Mouse (Mus musculus) gastrocnemius, postnatal 14 days (tissue): Measurements from ENCODE around the gene Gm3776. TPM values are rescaled to one million over a fixed set of nuclear protein-coding genes. Genes with fewer than 3 reads are reported as not detected.
"Not testable (repeated sequence)": the region's sequence is repeated elsewhere in the genome, so short reads cannot be mapped to it uniquely, and the experiment has no call there.

Experiments used
- DNase-seq: peaks from one replicate; pipeline ENCODE4 v3.0.0; 2021; ENCODE audit warnings: mixed read lengths
- intact Hi-C: fragments of 180-260 bp; cut with DNase I; formaldehyde crosslinking; loops from one replicate; pipeline ENCODE4 v1.15.1; 2025; ENCODE audit warnings: low total_unique reads
- long read RNA-seq, 2 experiments: library from polyadenylated mRNA; stranded (forward); transcript quantifications; one replicate each; pipeline ENCODE4 v2.0.0; 2021
- total RNA-seq, 2 experiments: library from RNA; stranded (reverse); gene quantifications; 2 replicates each; pipeline ENCODE4 v1.2.3; 2021

Gm3776 gene
- total RNA-seq, result not detected
- long read RNA-seq, experiment 1, result 0 reads
- long read RNA-seq, experiment 2, result 0 reads

DNA sequence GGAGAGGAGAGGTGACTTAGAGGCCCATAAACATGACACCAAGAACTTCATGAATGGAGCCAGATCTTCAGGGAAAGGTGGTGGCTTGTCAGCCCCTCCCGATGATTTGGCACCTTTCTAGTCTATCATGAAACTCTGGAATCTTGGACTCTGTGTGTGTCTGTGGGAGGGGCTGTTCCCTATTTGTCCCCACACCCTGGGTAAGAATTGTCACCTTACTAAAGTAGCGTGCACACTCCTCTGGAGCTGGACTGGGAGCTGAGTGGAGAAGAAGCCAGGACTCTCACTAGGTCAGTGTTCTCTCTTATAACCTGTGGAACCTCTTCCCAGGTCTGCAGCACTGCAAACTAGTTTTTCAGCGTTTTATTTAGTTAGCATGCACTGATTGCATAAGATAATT lies at the start of gene Gm3776:
TSS of gene Gm3776 (plus strand) at position 216 of the 400 bp plus-strand sequence.
- intact Hi-C loops, DNase-seq: not testable (repeated sequence)

- DNase-seq, result no peak
- intact Hi-C loops, result no loop called here
Measured at GRCm38 (mm10) chr9:78208956-78209355, 48.0 kb upstream of the Gm3776 start.

- intact Hi-C loops, result no loop called here
- DNase-seq, result no peak
Measured at GRCm38 (mm10) chr9:78210079-78210478, 46.9 kb upstream of the Gm3776 start.

DNA sequence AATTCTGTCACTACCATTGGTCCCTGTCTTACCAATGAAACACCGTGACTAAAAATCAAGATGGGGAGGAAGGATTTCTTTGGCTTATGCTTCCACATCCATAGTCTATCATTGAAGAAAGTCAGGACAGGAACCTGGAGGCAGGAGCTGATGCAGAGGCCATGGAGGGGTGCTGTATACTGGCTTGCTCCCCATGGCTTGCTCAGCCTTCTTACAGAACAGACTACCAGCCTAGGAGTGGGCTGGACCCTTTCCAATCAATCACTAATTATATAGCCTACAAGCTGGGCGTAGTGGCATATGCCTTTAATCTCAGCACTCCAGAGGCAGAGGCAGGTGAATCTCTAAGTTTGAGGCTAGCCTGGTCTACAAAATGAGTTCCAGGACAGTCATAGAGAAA lies 46.1 kb upstream of the Gm3776 start:
- intact Hi-C loops, result no loop called here

DNA sequence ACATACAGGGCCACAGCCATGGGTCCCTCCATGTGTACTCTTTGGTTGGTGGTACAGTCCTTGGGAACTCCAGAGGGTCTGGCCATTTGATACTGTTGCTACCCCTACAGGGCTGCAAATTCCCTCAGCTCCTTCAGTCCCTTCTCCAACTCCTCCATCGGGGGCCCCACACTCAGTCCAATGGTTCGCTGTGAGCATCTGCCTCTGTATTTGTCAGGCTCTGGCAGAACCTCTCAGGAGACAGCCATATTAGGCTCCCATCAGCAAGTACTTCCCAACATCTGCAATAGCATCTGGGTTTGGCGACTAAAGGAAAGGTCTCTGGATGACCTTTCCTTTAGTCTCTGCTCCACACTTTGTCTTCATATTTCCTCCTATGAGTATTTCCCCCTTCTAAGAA lies 45.4 kb upstream of the Gm3776 start:
- no peak for DNase-seq
- intact Hi-C loops, result no loop called here

More for the DNA sequence above, 46.1 kb upstream of the Gm3776 start:
- no peak for DNase-seq

DNA sequence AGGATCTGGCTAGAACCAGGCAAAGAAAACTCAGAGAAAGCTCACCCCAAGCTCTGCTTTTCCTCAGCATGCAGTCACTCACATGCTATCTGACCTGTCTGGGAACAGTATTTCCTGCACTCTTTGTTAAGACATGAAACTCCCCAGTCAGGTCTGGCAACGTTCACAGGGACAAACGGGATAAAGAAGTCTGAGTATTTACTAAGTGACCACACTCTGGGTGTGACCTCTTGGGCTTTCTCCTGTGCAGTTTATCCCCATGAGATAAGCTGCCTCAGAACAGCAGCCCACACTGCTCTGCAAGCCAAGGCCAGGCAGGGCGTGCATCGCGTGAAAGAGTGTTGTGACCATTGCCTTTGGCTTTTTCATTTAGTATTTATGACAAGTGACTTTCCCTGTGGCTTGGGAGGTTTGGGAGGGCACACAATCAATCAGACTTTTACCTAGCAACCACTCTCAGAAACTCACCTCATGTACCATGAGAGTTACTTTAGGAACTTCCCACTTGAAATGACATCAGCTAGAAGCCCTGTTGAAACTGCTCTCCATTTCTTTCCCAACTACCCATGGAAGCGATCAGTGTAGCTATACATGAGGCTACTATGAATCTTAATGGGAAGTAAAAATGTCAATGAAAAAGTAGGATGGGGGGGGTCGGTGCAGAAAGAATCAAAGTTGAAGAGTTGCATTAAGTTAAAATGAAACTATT lies 44.4 kb upstream of the Gm3776 start:
- intact Hi-C loops, result no loop called here
- no peak for DNase-seq

DNA sequence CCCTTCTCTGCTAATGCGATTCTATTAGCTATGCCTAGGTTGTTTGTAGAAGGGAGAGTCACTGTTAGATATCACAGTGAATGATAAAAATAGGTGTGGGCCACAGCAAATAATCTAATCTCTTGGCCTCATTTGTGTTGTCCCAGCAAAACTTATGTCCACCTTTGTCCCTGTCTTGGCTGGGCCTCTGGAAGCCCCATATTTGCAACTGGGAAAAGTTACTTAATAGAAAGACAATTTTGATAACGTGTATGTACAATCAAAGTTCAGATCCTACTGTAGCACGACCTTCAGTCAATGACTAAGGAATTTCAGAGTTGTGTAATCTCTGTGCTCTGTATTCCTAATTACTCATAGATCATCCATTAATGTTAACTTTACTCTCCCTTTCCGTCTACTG lies 39.9 kb upstream of the Gm3776 start:
- intact Hi-C loops, result no loop called here
- DNase-seq, result no peak

GRCm38 (mm10) chr9:78222616-78223015 lies 34.3 kb upstream of the Gm3776 start:
- intact Hi-C loops, result no loop called here

DNA sequence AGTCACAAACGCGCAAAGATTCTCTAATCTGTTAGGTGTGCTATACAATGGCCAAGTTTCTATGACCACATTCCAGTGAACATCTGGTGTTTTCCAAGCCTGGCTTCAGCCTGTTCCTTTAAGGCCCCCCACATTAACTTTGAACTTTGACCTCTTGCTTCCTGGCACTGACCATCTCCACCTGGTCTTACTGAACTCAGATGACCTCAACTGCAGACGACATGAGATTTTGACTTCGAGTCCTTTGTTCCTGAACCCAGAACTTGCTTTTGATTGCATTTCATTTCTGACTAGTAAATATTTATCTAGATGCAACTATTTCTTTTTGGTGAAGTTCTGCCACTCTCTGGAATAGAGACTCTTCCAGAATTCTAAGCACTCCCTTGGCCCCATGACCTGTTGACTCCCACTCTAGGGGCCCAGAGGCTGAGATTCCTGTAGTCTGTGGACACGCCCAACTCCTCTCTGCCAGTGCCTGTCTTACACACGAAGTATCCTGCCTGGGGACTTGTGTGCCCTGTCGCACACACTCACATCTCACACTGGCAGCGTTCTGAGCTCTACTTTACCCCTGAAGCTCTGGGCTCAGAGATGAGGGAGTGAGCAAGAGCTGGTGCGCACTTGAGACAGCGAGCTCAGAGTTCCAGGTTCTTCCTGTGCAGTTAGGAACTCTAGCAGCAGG lies 33.6 kb upstream of the Gm3776 start:
- intact Hi-C loops, result no loop called here
- DNase-seq, result no peak

More at GRCm38 (mm10) chr9:78222616-78223015, 34.3 kb upstream of the Gm3776 start:
- no peak for DNase-seq

DNA sequence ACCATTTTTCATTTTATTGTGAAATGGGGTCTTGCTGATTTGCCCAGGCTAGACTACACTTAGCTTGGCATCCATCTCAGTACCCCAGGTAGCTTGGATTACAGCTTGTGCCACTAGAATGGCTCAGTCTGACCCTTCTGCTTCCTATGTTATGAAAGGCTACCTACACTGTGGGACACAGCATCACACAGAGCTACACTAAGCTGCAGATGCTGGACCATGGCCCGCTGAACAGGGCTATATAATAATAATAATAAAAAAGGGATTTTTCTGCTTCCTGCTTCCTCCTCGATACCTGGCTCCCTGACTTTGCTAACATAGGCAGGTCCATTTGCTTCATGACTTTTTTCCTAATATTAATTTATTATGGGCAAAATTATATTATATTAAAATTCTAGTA lies 32.5 kb upstream of the Gm3776 start:
- no peak for DNase-seq
- intact Hi-C loops, result no loop called here

DNA sequence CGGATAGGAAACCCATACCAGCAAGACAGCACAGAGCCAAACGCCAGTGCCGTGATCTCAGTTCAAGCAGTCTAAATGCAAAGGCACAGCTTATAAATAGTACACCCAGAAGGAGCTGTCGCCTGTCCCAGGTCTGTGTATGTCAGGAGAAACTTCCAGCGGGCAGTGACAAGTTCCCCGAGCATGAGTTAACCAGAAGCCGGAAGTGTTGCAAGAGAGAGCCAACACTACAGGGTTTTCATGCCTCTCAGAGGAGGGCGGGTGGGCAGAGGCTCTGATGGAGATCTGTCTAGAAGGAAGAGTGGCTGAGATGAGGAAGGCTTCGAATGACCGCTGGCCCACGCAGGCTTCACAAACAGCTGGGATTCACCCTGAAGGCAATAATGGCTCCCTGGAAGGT lies 31.6 kb upstream of the Gm3776 start:
- intact Hi-C loops, result no loop called here
- no peak for DNase-seq

DNA sequence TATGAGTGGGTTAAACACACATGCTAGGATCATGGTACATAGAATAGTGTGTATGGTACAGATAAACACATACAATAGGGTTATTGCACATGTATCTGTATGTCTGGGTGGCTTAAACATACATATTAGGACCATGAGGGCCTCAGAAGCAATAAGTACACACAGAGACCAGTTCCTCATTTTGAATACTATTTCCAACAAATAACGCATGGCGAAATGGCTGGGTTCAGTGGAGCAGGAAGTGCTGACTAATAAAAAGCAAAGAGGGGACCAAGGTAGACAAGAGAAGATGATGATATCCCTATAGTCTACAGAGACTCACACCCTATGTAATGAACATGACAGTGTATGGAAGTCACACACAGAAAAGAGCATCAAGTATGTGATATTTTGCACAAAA lies 28.8 kb upstream of the Gm3776 start:
- no peak for DNase-seq
- intact Hi-C loops, result no loop called here

DNA sequence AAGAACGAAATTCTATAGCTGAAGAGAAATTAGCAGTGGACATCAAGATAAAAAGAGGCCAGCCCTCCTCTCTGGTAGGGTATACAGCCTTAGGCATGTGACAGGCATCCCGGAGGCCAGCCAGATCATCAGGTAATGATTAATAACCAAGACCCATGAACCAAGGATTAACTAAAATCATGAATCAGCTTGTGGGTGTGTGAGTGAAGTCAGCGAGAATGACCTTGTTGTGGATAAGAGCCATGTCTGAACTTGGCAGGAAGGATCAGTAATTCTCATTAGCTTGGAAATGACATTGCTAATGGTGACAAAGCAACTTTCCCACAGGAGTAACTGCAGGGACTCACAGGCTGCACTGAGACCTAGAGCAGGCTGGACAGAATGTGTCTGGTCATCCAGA lies 27.3 kb upstream of the Gm3776 start:
- intact Hi-C loops, DNase-seq: not testable (repeated sequence)

- intact Hi-C loops, result not testable (repeated sequence)
Measured at GRCm38 (mm10) chr9:78230461-78230860, 26.5 kb upstream of the Gm3776 start, which contains the start of gene Gsta1. TSS of gene Gsta1 (plus strand) at chr9:78230656.

DNA sequence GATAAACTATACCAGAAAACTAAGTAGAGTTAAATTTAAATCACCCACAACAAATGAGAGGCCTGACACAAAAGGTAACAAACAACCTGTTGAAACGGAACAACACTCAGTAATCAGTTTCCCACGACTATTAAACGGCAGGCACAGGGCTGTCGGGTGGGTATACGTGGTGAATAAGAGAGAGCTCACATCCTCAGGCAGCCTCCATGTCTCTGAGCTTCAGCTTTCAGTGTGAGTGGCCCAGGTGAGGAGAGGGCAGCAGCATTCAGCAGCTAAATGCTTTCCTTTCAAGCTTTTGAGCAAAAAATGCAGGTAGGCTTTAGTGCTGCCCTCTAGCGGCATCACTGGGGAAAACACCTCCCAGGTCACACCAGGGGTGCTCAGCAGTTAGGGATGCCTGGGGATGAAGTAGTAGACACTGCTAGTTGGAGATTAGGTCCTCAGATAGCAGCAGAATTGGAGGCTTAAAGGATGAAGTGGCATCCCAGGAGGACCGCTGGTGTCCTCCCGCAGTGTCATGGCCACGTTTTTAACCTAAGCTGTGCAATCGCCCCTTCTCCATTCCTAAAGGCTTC lies 23.7 kb upstream of the Gm3776 start:
- DNase-seq, intact Hi-C loops: not testable (repeated sequence)

More at GRCm38 (mm10) chr9:78230461-78230860, 26.5 kb upstream of the Gm3776 start, which contains the start of gene Gsta1:
- not testable (repeated sequence) for DNase-seq

DNA sequence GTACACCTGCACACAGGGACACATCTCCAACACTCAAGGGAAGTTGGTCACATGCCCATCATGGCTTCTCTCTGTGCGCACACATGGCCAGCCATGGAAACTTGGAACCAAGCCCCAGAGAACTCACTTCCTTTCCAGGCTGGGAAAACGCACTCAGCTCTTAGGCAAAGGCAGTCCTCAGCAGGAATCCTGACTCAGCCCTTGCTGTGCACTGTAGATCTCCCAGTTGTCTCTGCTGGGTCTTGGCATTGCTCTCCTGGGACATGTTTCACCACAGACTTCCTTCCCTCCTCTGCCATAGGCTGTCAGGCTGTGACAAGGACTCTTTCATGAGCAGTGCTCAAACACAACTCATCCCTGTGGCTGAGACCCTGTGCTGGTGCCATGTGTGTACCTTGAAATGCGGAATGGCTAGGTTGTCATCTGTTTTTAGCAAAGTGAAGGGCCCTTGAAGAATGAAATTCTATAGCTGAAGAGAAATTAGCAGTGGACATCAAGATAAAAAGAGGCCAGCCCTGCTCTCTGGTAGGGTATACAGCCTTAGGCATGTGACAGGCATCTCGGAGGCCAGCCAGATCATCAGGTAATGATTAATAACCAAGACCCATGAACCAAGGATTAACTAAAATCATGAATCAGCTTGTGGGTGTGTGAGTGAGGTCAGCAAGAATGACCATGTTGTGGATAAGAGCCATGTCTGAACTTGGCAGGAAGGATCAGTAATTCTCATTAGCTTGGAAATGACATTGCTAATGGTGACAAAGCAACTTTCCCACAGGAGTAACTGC lies 1.1 kb upstream of the Gm3776 start:
- intact Hi-C loops, result not testable (repeated sequence)

GRCm38 (mm10) chr9:78259688-78260087 lies 2.8 kb downstream of the Gm3776 start:
- intact Hi-C loops, DNase-seq: not testable (repeated sequence)

More for the DNA sequence above, 1.1 kb upstream of the Gm3776 start:
- DNase-seq, result not testable (repeated sequence)

DNA sequence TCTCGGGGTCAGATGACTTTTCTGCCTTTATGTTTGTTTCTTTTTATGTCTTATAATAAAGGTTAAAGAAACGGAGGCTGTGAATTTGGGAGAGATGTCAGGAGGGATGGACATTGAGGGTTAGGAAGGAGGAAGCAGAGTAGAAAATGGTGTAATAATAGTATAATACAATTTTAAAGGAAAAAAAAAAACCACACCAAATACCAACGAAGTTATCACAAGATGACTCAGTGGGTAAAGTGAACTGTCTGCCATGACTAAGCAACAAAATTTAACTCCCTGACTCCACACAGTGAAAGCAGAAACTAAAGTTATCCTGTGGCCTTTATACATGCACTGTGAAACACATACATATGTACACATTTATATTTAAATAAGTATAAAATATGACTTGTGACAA lies 14.0 kb downstream of the Gm3776 start:
- intact Hi-C loops, DNase-seq: not testable (repeated sequence)

DNA sequence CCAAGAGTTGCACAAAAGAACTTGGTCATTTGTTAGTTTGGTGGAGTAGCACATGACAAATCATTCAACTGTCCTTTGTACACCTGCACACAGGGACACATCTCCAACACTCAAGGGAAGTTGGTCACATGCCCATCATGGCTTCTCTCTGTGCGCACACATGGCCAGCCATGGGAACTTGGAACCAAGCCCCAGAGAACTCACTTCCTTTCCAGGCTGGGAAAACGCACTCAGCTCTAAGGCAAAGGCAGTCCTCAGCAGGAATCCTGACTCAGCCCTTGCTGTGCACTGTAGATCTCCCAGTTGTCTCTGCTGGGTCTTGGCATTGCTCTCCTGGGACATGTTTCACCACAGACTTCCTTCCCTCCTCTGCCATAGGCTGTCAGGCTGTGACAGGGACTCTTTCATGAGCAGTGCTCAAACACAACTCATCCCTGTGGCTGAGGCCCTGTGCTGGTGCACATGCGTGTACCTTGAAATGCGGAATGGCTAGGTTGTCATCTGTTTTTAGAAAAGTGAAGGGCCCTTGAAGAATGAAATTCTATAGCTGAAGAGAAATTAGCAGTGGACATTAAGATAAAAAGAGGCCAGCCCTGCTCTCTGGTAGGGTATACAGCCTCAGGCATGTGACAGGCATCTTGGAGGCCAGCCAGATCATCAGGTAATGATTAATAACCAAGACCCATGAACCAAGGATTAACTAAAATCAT lies 25.2 kb downstream of the Gm3776 start:
- intact Hi-C loops, DNase-seq: not testable (repeated sequence)
